Mouse (Mus musculus) neural tube, postnatal 0 days (tissue): ENCODE results near the gene Rpl23a. TPM values are rescaled to one million over a fixed set of nuclear protein-coding genes. Genes with fewer than 3 reads are reported as not detected.

Experiments
- microRNA-seq: library from miRNA; unstranded; fragments of <30 nt; microRNA quantifications from one replicate; pipeline ENCODE4, GENCODE M21; 2016
- polyA plus RNA-seq: library from polyadenylated mRNA; unstranded; fragments of >200 nt; fragmentation: Nextera tagmentation; extraction: Ambion mirVana; gene quantifications from 2 replicates; pipeline ENCODE4 v1.2.1, GENCODE M21; 2015

The Rpl23a gene
- polyA plus RNA-seq = 812 and 926 TPM in 2 replicates

DNA sequence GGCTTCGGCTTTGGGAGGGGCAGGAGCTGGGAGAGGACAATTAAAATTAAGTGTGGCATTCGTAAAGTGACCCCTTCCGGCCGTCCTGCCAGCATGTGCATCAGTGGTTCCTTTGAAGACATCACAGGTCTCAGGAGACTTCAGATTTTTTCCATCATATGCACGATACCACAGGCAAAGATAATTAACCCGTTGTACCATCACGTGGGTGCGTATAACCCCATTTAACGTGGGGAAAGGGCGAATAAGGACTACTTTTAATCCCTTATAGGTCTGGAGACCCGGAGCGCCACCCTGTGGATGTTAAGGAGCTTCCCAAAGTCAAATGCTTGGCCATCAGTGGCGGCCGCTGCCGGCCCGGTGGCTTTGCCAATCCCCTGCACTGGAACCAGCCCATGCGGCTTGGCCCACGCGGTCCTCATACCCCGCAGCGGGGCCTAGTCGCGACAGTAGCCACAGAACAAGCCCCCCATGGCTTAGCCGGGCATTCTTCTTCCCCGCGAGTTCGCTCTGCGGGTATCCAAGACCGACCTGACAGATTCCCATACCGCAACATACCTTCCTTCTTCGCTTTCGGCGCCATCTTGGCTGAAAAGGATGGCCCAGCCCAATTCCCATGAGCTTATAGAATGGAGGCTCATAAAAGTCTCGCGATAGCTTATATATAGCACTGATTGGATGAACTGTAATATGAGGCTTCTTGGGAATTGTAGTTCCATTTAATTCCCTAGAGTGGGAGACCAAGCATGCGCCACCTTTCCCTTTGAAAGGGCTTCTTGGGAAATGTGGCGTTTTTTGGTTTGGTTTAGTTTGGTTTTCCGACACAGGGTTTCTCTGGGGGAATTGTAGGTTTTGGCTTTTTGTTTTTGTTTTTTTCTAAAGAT, at the start of gene Rpl23a:
Gene Rpl23a, minus strand, starts transcription at position 624 of the 884 bp plus-strand sequence.

GRCm38 (mm10) chr11:78193113-78193512, 9.7 kb upstream of the Rpl23a start, which contains the start of gene Proca1:
TSS of gene Proca1 (plus strand) at chr11:78193392.

DNA sequence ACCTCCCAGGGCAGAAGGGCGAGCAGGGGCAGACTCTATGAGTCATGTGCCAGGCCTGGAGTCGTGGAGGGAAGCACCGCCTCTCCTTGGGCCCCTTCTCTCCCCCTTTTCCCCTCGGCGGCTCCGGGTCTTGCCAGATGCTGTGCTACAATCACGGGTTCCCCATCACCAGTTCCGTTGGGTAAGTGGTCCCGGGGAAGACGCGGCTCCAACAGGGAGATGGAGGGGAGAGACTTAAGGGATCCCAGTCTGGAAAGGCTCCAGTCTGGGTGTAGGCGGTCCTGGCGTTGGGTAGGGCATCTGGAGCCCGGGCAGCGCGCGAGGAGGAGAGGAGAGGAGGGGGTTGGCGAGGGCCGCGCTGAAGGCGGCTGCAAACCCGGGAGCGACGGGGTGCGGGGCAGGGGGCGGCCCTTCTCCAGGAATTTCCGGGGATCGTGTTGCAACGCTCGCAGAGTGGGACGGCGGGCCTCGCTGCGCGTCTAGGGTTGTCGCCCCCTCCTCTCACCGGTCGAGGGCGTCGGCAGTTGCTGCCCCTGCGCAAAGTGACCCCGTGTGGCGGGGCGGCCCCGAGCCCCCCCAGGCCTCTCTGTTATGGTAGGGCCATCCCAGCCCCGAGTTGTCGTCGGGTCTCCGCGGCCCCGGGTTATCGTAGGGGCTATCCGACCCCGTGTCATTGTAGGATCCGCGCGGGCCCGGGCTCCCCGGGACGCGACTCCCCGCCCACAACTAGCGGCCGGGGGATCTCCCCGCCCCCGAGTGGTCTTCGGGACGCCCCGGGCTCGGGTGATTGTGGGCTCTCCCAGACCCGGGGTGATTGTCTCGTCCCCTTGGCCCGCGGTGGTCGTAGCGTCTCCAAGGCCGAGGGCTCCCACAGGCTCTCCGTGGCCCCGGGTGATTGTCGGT, 5.2 kb upstream of the Rpl23a start, which contains the start of gene Rab34:
Gene Rab34, plus strand, starts transcription at position 100 of the 903 bp plus-strand sequence.

GRCm38 (mm10) chr11:78176402-78176862, 7.0 kb downstream of the Rpl23a start, which contains the start of the genes Nek8 and Tlcd1:
TSS of gene Nek8 (minus strand) at chr11:78176675.
TSS of gene Tlcd1 (plus strand) at chr11:78176711.

DNA sequence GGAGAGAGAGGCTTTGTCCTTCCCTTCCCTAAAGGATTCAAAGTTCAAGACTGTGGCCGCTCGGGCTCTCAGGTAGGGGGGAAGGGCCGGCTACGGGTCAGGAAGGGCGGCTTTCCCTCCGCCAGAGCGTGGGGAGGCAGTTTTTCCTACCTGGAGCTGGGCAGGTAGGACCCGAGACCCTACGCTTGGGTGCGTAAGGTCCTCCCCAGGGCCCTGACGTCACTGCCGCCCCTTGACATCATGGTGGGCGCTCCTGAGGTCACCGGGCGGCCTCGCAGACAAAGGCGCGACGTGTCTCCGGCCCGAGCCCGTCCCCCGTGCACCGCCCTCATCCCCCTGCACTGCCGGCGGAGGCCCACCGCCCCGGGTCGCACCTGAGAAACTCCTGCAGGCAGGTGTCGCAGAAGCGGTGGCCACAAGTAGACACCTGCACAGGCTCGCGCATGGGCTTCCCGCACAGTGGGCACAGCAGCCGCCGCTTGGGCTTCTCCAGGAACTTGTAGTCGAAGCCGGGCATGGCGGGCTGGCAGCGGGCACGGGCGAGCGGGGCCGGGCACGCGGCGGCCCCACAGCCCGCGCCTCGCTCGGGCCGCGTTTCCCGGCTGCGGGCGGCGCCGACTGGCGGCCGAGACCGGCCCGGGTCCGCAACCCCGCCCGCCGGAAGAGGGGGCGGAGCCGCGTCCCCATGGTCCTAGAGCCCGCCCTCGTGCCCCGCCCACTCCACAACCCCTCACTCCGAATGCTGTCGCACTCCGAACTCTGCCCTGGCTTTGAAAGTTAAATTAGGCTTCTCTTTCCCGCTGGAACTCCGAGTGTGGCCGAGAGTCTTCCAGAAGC, 18.2 kb downstream of the Rpl23a start, which contains the start of gene Traf4:
Gene Traf4, minus strand, starts transcription at position 666 of the 837 bp plus-strand sequence.

Small RNA genes lying within 50 kb of the gene (microRNA-seq; reads per million reads assigned to microRNA genes)
- gene Mir7653 = not detected

Other genes with a start within 250 kb of the Rpl23a start
- gene Phf12, start 200.8 kb downstream of the Rpl23a start, polyA plus RNA-seq = 10.8 and 12.3 TPM in 2 replicates
- 53.0 and 56.2 TPM in 2 replicates for gene Dhrs13, start 151.3 kb downstream of the Rpl23a start, polyA plus RNA-seq
- gene Flot2, start 145.7 kb downstream of the Rpl23a start, polyA plus RNA-seq = 158 and 168 TPM in 2 replicates
- gene Eral1, start 103.2 kb downstream of the Rpl23a start, polyA plus RNA-seq = 25.9 and 28.4 TPM in 2 replicates
- gene Fam222b, start 88.9 kb downstream of the Rpl23a start, polyA plus RNA-seq = 18.1 and 24.6 TPM in 2 replicates
- gene Traf4, start 18.0 kb downstream of the Rpl23a start, polyA plus RNA-seq = 58.8 and 62.9 TPM in 2 replicates
- 7.4 and 8.0 TPM in 2 replicates for gene Nek8, start 6.9 kb downstream of the Rpl23a start, polyA plus RNA-seq
- 48.5 and 53.4 TPM in 2 replicates for gene Tlcd1, start 6.9 kb downstream of the Rpl23a start, polyA plus RNA-seq
- 74.3 and 78.3 TPM in 2 replicates for gene Rab34, start 4.8 kb upstream of the Rpl23a start, polyA plus RNA-seq
- 6.6 and 8.0 TPM in 2 replicates for gene Proca1, start 9.8 kb upstream of the Rpl23a start, polyA plus RNA-seq
- gene Sdf2, start 62.2 kb upstream of the Rpl23a start, polyA plus RNA-seq = 123 TPM in 2 replicates
- gene Supt6, start 62.4 kb upstream of the Rpl23a start, polyA plus RNA-seq = 15.2 and 17.7 TPM in 2 replicates
- gene 2610507B11Rik, start 78.2 kb upstream of the Rpl23a start, polyA plus RNA-seq = 90.2 and 105 TPM in 2 replicates
- gene BC030499, start 107.3 kb upstream of the Rpl23a start, polyA plus RNA-seq = 0.13 and 0.22 TPM in 2 replicates
- gene Spag5, start 117.9 kb upstream of the Rpl23a start, polyA plus RNA-seq = 7.5 and 7.9 TPM in 2 replicates
- gene Aldoc, start 139.4 kb upstream of the Rpl23a start, polyA plus RNA-seq = 1,117 and 1,134 TPM in 2 replicates
- gene Pigs, start 144.8 kb upstream of the Rpl23a start, polyA plus RNA-seq = 90.8 and 112 TPM in 2 replicates
- gene Unc119, start 159.9 kb upstream of the Rpl23a start, polyA plus RNA-seq = 97.8 and 99.2 TPM in 2 replicates
- gene Foxn1, start 203.0 kb upstream of the Rpl23a start, polyA plus RNA-seq = not detected in 2 replicates
- not detected in 2 replicates for gene Slc13a2, start 238.6 kb upstream of the Rpl23a start, polyA plus RNA-seq